Mouse (Mus musculus) midbrain, embryonic 10.5 days (tissue): ENCODE results near the gene Abca17. TPM values are rescaled to one million over a fixed set of nuclear protein-coding genes. Genes with fewer than 3 reads are reported as not detected.
A peak's percentile ranks its signal among the peaks of the same experiment; 100 is the strongest.

Experiments used
- DNase-seq: peaks from one replicate; pipeline ENCODE4 v3.0.0-alpha.2; 2017; ENCODE audit warnings: low spot score
- H3K27ac ChIP-seq: fragments of 300-500 bp; sonication (generic); replicated peaks from 2 replicates; pipeline ENCODE4 v1.5.1; 2016; ENCODE audit warnings: mild to moderate bottlenecking
- H3K27me3 ChIP-seq: fragments of 300-500 bp; sonication (generic); 2 replicates; pipeline ENCODE4 v1.6.1; 2016; ENCODE audit warnings: low read depth, mild to moderate bottlenecking; ENCODE audit not compliant: poor library complexity, severe bottlenecking
- H3K36me3 ChIP-seq: fragments of 300-500 bp; sonication (generic); 2 replicates; pipeline ENCODE4 v1.6.1; 2016; ENCODE audit warnings: mild to moderate bottlenecking, moderate library complexity
- H3K4me1 ChIP-seq: fragments of 300-500 bp; sonication (generic); 2 replicates; pipeline ENCODE4 v1.6.1; 2016
- H3K4me3 ChIP-seq: fragments of 300-500 bp; sonication (generic); 2 replicates; pipeline ENCODE4 v1.5.1; 2016; ENCODE audit warnings: mild to moderate bottlenecking, moderate library complexity
- H3K9me3 ChIP-seq: fragments of 300-500 bp; sonication (generic); replicated peaks from 2 replicates; pipeline ENCODE4 v1.6.1; 2016; ENCODE audit warnings: mild to moderate bottlenecking
- WGBS: fragments of 180-500 bp; shearing (Covaris S2); methylation state at CpG from one replicate; pipeline ENCODE4 v1.1.7; 2016; 5-methylcytosine and 5-hydroxymethylcytosine counted together
- microRNA-seq: library from miRNA; unstranded; fragments of <30 nt; microRNA quantifications from one replicate; pipeline ENCODE4, GENCODE M21; 2017
- polyA plus RNA-seq: library from polyadenylated mRNA; unstranded; fragments of >200 nt; fragmentation: Nextera tagmentation; extraction: Ambion mirVana; gene quantifications from 2 replicates; pipeline ENCODE4 v1.2.1, GENCODE M21; 2016

Gene Abca17
- polyA plus RNA-seq, 1 experiment from 2014 or later = 0.12 TPM

- H3K4me1 ChIP-seq = peaks cover 24% of the 10 kb centered on the region
- H3K9me3 ChIP-seq = no peaks in the 10 kb centered on the region
- no peak overlapping the region for H3K4me3 ChIP-seq
- DNase-seq = no peak
- H3K36me3 ChIP-seq = peaks cover 74% of the 10 kb centered on the region
- H3K27ac ChIP-seq = no peak overlapping the region
- WGBS = 90% methylated on average over 6 of the region's 6 CpGs
- H3K27me3 ChIP-seq = no peaks in the 10 kb centered on the region
Observed at GRCm38 (mm10) chr17:24222653-24223052, 128.2 kb downstream of the Abca17 start.

- 5% methylated on average over 41 of the region's 41 CpGs for WGBS
- H3K36me3 ChIP-seq = peaks cover 74% of the 10 kb centered on the region
- DNase-seq = peak; percentile 92
- no peaks in the 10 kb centered on the region for H3K9me3 ChIP-seq
- H3K27ac ChIP-seq = peak within 1 kb of the TSS; percentile 86
- H3K4me3 ChIP-seq = peak within 1 kb of the TSS; percentile 75
- H3K4me1 ChIP-seq = peaks cover 24% of the 10 kb centered on the region
- H3K27me3 ChIP-seq = no peaks in the 10 kb centered on the region
Observed at GRCm38 (mm10) chr17:24220435-24221411, 130.1 kb downstream of the Abca17 start, which contains the start of gene Tedc2. Gene Tedc2, minus strand, starts transcription at chr17:24220851.

GRCm38 (mm10) chr17:24216836-24217235, 134.0 kb downstream of the Abca17 start:
- no peak for DNase-seq
- no peaks in the 10 kb centered on the region for H3K27me3 ChIP-seq
- no peak overlapping the region for H3K27ac ChIP-seq
- H3K36me3 ChIP-seq = peaks cover 54% of the 10 kb centered on the region
- WGBS = 66% methylated on average over 4 of the region's 4 CpGs
- no peak overlapping the region for H3K4me3 ChIP-seq
- peaks cover 32% of the 10 kb centered on the region for H3K4me1 ChIP-seq
- H3K9me3 ChIP-seq = no peaks in the 10 kb centered on the region

Small RNA genes within 50 kb of the gene (microRNA-seq; reads per million reads assigned to microRNA genes)
- gene Gm24427 (not detected), gene Mir5134 (1.5 reads per million), gene Mir6965 (1.2 reads per million)

Other genes starting within 250 kb of the Abca17 start
- 31.5 and 37.9 TPM in 2 replicates for gene Pdpk1, start 200.1 kb downstream of the Abca17 start, polyA plus RNA-seq
- 42.4 and 44.8 TPM in 2 replicates for gene Amdhd2, start 187.3 kb downstream of the Abca17 start, polyA plus RNA-seq
- gene Atp6v0c, start 181.4 kb downstream of the Abca17 start, polyA plus RNA-seq = 467 and 491 TPM in 2 replicates
- 5.3 and 12.5 TPM in 2 replicates for gene Tbc1d24, start 145.5 kb downstream of the Abca17 start, polyA plus RNA-seq
- 3.8 and 4.4 TPM in 2 replicates for gene Ntn3, start 141.5 kb downstream of the Abca17 start, polyA plus RNA-seq
- 22.4 and 22.9 TPM in 2 replicates for gene Tedc2, start 130.2 kb downstream of the Abca17 start, polyA plus RNA-seq
- gene Ccnf, start 99.6 kb downstream of the Abca17 start, polyA plus RNA-seq = 116 and 131 TPM in 2 replicates
- gene Abca3, start 882 bp upstream of the Abca17 start, polyA plus RNA-seq = 8.6 and 13.3 TPM in 2 replicates
- 454 and 468 TPM in 2 replicates for gene Rnps1, start 63.5 kb upstream of the Abca17 start, polyA plus RNA-seq
- 78.8 and 82.4 TPM in 2 replicates for gene Eci1, start 75.6 kb upstream of the Abca17 start, polyA plus RNA-seq
- 2.7 and 3.4 TPM in 2 replicates for gene Dnase1l2, start 92.0 kb upstream of the Abca17 start, polyA plus RNA-seq
- gene E4f1, start 119.2 kb upstream of the Abca17 start, polyA plus RNA-seq = 36.2 and 42.9 TPM in 2 replicates
- 76.4 and 83.5 TPM in 2 replicates for gene Pgp, start 119.3 kb upstream of the Abca17 start, polyA plus RNA-seq
- 0.21 and 0.22 TPM in 2 replicates for gene Bricd5, start 122.8 kb upstream of the Abca17 start, polyA plus RNA-seq
- gene Mlst8, start 128.0 kb upstream of the Abca17 start, polyA plus RNA-seq = 40.2 and 40.9 TPM in 2 replicates
- 6.7 and 8.5 TPM in 2 replicates for gene Caskin1, start 137.5 kb upstream of the Abca17 start, polyA plus RNA-seq
- 106 and 110 TPM in 2 replicates for gene Traf7, start 176.9 kb upstream of the Abca17 start, polyA plus RNA-seq
- gene Rab26, start 183.1 kb upstream of the Abca17 start, polyA plus RNA-seq = 2.1 and 2.9 TPM in 2 replicates
- gene Pkd1, start 198.8 kb upstream of the Abca17 start, polyA plus RNA-seq = 14.7 and 18.5 TPM in 2 replicates